Mouse (Mus musculus) right cerebral cortex, adult 2 months (tissue): Measurements from ENCODE around the gene Pitpna.
"Not testable (repeated sequence)": the region's sequence is repeated elsewhere in the genome, so short reads cannot be mapped to it uniquely, and the experiment has no call there.

ENCODE experiments used
- DNase-seq, 2 experiments: peaks; one replicate each; pipeline ENCODE4 v3.0.0; 2021 to 2022; ENCODE audit warnings: low spot score in 2 of 2

Pitpna gene

DNA sequence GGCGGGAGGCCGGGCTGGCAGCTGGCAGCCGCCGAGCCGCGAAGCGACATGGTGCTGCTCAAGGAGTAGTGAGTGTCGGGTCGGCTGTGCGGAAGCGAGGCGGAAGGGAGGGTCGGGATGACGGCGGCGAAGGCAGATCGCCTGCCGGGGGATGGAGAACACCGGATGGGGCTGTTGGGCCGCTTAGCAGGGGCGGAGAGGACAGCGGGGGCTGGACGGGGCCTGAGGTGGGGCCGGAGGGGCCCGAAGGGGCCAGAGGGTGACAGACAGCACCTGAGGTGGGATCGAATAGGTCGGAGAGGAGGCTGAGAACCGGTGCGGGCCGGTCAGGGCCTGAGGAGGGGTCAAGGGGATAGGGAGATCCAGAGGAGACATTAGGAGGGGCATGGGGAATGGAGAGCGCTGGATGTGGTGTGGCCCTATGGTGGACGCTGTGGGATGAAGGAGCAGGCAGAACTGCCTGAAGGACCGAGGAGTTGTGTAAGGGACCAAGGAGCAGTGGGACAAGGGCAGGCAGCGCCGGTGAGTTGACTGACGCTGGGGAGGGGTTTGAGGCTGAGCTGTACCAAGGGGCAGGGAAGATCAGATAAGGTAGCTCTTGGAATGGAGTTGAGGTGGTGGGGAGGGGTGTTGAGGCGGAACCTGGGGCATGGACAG is 516 bp downstream of the Pitpna start:
- DNase-seq = no peak

DNA sequence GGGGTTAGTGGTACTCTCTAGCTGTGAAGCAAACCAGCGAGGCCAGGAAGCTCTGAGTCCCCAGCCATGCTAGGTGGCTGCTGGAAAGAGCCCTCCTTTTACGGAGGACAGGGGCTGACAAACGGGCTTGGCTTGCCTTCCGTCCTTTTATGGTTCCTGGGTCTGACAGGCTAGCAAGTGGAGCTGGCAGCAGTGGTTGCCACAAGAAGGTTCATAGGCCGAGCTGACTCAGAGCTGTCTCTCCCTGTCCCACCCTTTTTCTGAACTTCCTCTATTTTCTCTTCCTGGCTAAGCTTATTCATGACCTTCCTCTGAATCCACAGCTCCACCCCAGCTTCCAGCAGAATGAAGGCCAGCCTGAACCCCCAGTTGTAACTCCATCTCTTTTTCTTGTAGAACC is 4.7 kb downstream of the Pitpna start:
- DNase-seq = no peak

DNA sequence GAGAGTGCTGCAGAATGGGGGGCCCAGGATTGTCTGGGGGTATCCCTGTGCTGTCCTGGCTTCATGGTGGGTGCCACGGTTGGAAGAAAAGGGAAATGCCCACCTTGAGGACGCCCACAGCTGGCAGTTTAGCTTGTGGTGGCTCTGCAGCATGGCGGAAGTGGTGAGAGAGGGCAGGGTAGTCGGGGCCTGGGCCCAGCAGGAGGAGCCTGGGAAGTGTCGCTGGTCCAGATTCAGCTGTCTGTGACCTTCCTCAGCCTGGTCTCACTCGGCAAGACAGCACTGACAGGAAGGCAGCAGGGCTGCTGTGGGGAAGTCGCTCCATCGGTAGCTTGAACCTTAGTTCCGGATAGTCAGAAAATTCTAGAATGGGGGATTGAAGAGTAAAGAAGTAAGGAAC is 6.5 kb downstream of the Pitpna start:
- no peak for DNase-seq

DNA sequence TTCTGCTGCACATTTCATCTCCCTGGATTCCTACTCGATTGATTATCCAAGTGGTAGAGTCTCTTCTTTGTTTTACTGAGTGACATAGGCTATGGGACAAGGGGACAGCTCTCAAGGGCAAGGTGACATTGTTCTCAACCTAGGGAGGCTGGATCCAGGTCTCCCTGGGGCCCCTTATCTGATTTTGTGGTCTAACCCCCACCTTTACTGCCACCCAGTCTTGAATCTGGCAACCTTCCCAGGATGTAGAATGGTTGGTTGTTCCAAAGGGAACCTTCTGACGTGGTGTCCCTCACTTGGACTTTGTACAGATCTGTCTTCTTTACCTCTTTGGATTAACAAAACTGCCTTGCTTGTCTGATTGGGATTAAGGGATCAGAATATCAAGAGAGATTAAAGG is 7.5 kb downstream of the Pitpna start:
- no peak for DNase-seq

DNA sequence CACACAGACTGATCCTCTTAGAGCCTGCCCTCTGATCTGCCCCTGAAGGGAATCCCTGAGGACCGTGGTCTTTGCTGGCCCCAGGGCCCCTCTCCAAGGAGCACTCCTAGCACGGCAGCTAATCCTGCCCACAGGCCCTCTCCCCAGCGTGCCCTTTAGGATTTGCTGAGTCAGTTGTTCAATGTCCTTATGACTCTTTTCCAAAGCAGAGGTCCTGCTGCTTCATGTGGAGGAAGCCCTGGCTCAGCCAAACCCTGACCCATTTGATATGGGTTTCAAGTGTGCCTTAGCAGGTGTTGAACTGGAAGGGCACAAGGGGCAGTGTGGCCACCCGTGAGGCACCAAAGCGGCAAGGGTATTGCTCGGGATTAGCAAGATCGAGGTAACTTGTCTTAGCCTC is 7.9 kb downstream of the Pitpna start:
- no peak for DNase-seq

DNA sequence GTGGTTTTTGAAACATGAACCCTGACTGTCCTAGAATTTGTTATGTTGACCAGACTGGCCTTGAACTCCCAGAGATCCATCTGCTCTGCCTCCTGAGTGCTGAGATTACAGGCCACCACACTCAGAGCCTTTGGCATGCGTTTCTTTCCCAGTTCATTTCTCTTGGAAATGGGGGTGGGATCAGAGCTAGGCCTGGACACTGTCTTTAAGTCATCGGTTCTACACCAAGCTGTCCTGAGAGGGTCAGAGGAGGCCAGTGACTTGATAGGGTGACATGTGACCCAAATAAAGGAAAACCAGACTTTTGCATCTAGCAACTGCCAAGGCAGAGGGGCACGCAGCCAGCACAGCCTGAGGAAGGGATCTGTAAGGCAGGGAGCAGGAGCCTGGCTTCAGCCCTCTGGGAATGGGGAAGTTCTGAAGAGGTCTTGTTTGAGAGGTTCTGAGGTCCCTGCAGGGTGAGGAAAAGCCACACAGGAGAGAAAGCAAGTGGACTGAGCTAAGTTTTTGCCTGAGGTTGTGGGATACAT is 8.9 kb downstream of the Pitpna start:
- DNase-seq = no peak

DNA sequence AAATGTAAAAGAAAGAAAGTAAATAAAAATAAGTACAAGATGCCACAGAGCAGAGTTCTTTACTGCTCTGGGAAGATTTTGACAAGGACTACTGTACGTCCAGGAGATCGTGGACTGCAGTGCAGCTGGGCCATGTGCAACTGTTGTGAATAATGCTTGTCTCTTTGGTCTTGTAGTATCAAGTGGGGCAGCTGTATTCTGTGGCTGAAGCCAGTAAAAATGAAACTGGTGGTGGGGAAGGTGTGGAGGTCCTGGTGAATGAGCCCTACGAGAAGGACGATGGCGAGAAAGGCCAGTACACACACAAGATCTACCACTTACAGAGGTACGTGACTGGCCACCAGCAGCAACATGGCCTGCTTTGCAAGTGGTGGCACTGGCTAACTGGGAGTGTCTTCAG is 10.1 kb downstream of the Pitpna start:
- no peak for DNase-seq

DNA sequence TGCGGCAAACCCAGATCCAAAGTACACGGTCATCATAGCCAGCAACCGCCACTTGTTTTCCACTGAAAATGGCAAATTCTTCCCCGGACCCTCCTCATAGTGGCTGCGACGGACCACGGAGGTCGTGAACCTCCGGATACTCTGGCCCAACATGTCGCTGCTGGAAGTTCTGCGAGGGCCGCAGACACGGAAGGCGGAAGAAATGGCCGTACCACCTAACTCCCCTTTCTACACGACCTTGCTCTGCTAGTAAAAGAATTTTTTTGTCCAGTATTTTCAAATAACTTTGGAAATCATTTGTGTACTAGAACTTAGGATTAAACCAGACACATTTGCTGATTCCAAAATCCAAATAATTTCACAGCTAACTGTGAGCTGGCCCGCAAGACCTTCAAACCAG is 11.9 kb downstream of the Pitpna start:
- DNase-seq = not testable (repeated sequence)

DNA sequence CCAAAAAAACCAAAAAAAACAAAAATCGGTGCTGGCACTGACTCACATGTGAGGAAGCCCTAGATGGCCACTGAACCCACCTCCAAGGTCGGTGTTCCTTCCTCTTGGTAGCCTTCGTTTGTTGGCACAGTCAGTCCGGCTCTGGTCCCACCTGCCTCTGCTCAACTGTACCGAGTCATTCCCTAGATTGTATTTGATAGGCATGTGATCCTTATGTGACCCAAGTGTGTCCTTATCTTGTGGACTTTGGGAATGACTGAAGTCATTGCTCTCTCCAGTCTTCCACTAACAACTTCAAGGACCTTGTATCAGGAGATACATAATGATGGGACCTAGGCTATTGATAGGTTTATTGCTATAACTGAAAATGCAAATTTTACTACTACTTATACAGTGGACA is 16.9 kb downstream of the Pitpna start:
- DNase-seq = no peak

DNA sequence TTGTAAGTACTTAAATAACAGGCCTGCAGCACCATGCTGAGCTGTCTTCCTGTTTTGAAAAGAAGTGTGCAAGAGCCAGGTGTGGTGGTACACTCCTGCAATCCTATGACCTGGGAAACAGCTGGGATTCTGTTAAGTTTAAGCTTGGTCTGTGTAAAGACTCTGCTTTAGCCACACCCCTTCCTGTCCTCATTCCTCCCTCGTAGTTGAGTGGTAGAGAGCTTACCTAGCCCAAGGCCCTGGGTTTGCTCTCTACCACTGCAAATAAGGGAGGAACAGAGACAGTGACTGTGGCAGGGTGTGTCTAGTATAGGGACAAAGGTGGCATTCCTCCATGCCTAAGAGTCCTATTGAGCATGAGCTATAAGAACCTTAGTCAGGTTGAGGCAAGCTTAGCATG is 17.4 kb downstream of the Pitpna start:
- DNase-seq = no peak

DNA sequence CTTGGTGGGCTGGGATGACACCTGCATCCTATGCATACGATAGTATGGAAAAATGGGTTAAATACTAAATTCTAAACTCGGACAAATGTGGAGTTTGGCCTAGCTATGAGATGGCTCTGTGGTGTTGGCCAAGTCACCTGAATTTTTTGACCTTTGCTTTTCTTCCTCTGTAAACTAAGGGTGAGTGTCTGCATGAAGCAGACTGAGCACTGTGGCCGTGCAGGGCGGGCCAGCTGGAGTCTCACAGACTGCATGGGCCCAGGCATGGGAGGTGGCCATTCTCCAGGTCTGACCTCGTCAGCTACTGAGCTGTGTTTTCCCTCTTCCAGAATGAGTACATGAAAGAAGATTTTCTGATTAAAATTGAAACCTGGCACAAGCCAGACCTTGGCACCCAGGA is 20.9 kb downstream of the Pitpna start:
- DNase-seq = no peak

DNA sequence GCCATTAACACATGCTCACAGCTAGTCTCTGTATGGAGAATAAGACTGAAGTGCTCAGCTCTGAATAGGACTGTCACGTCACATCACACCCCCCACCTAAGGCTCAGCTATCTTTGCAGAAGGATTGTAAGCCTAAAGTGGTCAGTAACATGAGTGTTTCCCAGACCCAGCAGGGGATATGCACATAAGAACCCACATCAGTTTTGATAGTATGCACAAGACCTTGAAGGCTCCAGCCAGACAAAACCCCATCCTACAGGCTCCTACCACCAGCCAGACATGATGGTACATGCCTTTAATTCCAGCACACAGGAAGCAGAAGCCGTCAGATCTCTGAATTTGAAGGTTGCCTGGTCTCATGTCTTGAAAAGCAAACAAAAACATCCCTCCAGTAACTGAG is 22.1 kb downstream of the Pitpna start:
- no peak for DNase-seq

DNA sequence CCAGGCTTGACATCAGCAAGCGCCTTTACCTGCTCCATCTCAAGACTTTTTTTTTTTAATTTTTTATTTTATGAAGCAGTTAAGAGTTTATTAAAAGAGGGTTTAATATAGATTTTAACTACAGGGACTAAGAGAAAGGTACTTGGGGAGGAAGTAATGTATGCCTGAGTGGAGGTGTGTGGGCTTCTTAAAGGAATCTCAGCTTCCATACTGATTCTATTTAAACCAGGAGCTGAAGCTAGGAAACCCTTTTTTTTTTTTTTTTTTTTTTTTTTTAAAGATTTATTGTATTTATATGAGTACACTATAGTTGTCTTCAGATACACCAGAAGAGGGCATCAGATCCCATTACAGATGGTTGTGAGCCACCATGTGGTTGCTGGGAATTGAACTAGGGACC is 26.9 kb downstream of the Pitpna start:
- DNase-seq = no peak

DNA sequence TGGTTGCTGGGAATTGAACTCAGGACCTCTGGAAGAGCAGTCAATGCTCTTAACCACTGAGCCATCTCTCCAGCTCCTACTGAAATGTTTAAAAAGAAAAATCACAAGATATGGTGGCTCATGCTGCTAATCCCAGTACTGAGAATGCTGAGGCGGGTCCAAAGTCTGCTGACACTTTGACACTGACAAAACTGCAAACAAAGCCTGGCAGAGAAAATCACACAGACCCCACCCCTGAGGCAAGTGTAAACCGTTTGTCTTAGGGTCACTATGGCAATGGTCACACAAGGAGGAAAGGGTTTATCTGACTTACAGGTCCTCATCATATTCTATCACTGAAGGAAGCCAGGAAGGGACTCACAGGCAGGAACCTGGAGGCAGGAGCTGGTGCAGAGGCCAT is 27.7 kb downstream of the Pitpna start:
- no peak for DNase-seq

DNA sequence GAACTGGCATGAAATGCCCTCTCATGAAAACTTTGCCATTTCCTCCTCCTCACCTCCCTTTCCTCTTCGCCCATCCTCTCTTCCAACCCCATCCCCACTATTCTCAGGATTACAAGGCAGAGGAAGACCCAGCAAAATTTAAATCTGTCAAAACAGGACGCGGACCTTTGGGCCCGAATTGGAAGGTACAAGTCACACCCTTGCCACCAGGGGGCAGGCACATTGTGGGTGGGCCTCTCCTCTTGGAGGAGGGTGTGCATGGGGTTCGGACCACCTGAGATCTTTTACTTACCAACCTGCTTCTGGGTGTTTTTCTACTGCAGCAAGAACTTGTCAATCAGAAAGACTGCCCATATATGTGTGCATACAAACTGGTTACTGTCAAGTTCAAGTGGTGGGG is 31.2 kb downstream of the Pitpna start:
- no peak for DNase-seq

DNA sequence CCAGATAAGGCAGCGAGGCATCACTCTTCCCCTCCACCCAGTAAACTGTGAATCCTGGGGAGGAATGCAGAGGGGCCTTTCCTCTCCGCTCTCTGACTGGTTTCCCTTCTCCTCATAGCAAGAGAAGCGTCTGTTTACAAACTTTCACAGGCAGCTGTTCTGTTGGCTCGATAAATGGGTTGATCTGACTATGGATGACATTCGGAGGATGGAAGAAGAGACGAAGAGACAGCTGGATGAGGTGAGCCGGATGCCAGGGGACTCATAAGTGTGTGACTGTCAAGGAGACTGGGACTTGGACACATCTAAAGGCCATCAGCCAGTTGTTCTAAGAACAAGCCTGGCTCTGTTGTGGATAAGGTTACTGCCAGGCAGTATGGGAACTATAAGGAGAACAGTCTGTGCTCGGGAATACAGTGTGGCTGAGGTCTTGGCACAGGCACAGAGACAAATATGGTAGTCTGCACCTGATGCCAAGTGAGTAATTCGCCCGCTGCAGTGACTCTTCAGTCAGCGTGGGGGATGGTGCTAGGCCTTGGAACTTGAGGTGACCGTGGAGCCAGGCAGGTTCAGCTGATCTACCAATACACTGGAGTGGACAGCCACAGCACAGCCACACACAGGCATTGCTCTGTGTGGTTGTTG is 32.4 kb downstream of the Pitpna start:
- peak; percentile 47 to 58 for DNase-seq

DNA sequence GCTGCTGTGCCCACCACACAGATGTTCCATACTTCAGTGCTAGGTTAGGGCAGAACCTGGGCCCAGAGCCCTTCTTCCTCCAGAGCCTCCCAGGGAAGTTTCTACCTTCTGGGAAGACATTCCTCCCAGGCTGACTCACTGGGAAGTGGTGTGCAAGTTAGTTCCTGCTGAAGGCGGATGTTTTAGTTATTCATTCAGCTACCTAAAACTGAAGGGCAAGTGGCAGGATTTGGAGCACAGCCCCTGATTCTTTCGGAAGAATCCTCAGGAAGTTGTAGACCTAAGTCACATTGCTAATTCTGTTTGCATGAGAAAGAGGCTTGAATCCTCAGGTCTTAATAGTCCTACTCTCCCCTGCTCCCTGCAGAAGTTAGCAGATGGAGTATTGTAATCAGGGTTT is 33.5 kb downstream of the Pitpna start:
- DNase-seq = no peak

DNA sequence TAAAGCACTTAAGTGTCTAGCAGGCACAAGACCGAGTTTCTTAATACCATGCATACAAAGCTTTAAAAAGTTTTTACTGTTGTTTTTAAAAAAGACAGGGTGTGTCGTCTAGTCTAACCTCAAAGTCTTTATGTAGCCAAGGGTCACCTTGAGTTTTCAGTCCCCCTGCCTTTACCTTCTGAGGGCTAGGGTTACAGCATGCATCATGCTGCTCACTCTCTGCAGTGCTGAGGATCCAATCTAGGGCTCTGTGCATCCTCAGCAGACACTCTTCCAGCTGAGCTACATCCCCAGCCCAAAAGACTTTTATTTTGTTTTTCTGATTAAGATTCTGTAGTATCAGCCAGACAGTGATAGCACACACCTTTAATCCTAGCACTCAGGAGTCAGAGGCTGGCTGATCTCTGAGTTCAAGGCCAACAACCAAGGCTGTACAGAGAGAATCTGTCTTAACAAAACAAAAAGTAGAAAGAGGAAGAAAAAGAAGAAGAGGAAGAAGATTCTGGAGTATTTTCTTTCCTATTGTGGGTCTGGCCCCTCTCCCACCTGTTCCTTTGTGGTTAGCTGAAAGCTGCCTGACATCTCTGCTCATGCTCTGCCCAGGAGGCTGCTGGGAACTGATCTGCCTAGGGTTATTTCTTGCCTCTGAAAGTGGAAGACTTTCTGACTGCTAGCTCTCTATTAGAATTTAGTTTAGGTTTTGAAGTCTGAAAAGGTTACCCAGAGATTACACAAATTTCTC is 34.9 kb downstream of the Pitpna start:
- no peak for DNase-seq

DNA sequence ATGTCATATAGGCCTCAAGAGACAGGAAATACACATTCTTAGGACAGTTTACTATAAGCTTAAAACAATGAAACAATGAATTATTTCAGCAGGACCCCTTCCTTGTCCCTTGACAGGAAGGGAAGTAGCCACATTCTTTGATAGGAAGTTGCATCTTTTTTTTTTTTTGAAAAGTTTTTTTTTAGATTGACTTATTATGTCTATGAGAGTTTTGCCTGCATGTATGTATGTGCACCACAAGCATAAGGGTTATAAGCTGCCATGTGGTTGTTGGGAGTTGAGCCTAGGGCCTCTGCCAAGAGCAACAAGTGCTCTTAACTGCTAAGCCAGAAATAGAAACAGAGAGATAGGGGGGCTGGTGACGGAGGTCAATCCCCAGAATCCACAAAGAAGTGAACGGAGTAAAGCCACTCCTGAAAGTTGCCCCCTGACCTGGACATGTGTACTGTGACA is 36.2 kb downstream of the Pitpna start:
- DNase-seq = no peak

DNA sequence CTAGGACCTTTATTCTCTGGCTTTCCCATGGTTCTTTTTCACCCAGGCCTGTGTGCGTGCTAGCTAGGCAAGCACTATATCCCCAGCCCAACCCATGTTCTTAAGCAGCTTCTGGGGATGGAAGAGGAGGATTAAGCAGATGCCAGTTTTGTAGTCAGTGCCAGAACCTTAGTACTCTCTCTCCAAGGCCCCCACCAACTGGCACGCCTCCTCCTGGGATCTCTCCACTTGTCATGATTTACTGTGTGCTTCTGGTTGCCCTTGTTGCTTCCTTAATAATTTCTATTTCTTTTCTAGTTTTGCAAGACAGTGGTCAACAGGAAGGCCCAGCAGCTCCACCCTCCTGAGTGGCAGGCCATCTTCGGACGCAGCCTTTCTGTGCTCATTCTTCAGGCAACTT is 37.9 kb downstream of the Pitpna start:
- DNase-seq = no peak

DNA sequence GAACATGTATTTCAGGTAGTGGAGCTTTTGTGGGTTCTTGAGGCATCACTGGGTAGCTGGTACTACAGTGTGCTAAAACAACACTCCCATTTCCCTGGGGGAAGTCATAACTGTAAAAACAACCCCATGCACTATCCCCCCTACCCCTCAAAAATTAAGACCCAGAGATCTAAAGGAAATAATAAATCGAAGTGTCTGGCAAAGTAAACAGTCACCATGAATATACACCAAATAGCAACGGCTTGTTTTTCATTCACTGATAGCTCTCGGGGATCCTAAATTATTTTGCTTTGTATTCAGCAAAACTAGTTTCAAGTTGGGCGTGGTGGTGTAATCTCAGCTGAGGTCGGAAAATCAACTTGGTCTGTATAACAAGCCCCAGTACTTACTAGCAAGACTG is 42.2 kb downstream of the Pitpna start:
- no peak for DNase-seq

DNA sequence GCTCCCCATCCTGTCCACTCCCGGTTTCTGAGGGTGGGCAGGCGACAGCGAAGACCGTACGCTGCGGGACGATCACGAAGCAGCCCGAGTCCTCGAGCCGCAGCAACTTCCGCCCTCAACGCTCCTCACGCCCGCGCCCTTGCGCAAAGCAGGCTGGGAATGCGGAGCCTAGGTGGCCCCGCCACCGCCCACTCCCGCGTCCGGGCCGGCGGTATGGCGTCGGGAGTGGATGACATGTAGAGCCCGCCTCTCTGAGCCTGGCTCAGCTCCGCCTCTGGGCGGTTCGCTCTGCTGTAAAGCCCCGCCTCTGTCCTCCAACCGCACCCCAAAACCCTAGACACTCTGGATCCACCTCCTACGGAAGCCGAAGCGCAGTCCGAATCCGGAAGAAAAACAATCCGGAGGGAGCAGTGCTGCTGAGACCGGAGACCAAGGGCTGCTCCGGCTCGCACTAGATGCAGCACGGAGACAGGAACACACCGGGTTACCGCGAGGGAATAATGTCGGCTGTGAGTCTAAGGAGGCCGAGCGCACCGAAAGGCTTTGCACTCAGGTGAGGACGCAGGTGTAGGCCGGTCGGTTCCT is 42.8 kb downstream of the Pitpna start, which contains the start of gene Inpp5k:
TSS of gene Inpp5k (plus strand) at position 344 of the 585 bp plus-strand sequence.
- peak; percentile 94 to 96 for DNase-seq
